Mouse (Mus musculus): ENCODE data around the gene Tmem120a.

GRCm38 (mm10) chr5:135731322-135731721 is 12.9 kb downstream of the Tmem120a start:
- no peak for TF ChIP-seq CTCF (conservative IDR thresholded peaks at IDR 0.05; ENCODE audit: low read length)
- no peak for TF ChIP-seq NANOG (IDR thresholded peaks at IDR 0.05; ENCODE audit: borderline replicate concordance, low read length)
- TF ChIP-seq POU5F1 (IDR thresholded peaks at IDR 0.05; ENCODE audit: borderline replicate concordance, low read length) = no peak

Measured in E14TG2a.4 (cell line).